Mouse (Mus musculus): ENCODE measurements at regions not wholly inside any gene's neighbourhood (a gene's known extent, or its start where the extent isn't known, plus 50 kb on each side); places are given as distances from the start of the nearest gene placed in this dataset.
"Not testable (repeated sequence)": the region's sequence is repeated elsewhere in the genome, so short reads cannot be mapped to it uniquely, and the experiment has no call there.

- no peak overlapping the region for H3K27ac ChIP-seq (ENCODE audit: low read depth, low read length)
- ATAC-seq (no peak), DNase-seq (no peak)
- H3K4me1 ChIP-seq (ENCODE audit: insufficient read depth): no peaks in the 10 kb centered on the region
- H3K9me3 ChIP-seq (ENCODE audit: low read length): no peaks in the 10 kb centered on the region
- TF ChIP-seq CTCF (IDR thresholded peaks at IDR 0.05; ENCODE audit: low read depth): no peak
- H3K4me3 ChIP-seq (ENCODE audit: low read depth, low read length): no peak overlapping the region
- no peaks in the 10 kb centered on the region for H3K36me3 ChIP-seq (ENCODE audit: insufficient read depth)
- H3K27me3 ChIP-seq (ENCODE audit: insufficient read depth, low read length): no peaks in the 10 kb centered on the region
- H3K9ac ChIP-seq: no peak overlapping the region
- no peak overlapping the region for H3K4me2 ChIP-seq (ENCODE audit: low read depth)
Observed at GRCm38 (mm10) chrX:77414156-77414555, 96.7 kb upstream of the Tbl1x start.

GRCm38 (mm10) chrX:77417766-77418165 lies 93.0 kb upstream of the Tbl1x start:
- DNase-seq (no peak), ATAC-seq (no peak)
- Histone ChIP-seq H3K9ac (no peak overlapping the region), H3K36me3 (ENCODE audit: insufficient read depth) (no peaks in the 10 kb centered on the region), H3K4me3 (ENCODE audit: low read depth, low read length) (no peak overlapping the region), H3K4me1 (ENCODE audit: insufficient read depth) (no peaks in the 10 kb centered on the region), H3K27me3 (ENCODE audit: insufficient read depth, low read length) (no peaks in the 10 kb centered on the region), H3K4me2 (ENCODE audit: low read depth) (no peak overlapping the region), H3K27ac (ENCODE audit: low read depth, low read length) (no peak overlapping the region), H3K9me3 (ENCODE audit: low read length) (no peaks in the 10 kb centered on the region)
- no peak; the same call in 1 of the 2 replicates for TF ChIP-seq CTCF (IDR thresholded peaks at IDR 0.05; ENCODE audit: low read depth)

DNA sequence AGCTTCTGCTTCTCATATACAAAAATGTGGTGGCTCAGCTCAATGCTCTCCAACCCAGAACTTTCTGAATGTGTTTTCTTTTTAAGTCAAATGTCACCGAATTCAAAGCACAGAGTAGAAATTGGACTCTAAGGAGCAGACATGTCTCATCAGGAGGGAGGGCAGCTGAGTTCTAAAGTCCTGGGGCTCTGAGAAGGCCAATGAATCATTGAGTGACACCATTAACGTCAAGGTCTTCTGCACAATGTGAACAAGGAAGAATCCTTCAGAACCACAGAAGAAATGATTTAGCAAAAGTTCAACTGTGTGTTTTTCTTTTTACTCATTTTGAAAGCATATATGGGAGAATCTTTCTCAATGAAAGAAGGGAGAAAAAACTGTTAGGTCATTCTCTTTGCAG lies 88.6 kb upstream of the Tbl1x start:
- H3K4me3 ChIP-seq (ENCODE audit: low read depth, low read length): no peak overlapping the region
- no peak overlapping the region for H3K9ac ChIP-seq
- TF ChIP-seq CTCF (IDR thresholded peaks at IDR 0.05; ENCODE audit: low read depth): no peak
- H3K9me3 ChIP-seq (ENCODE audit: low read length): no peaks in the 10 kb centered on the region
- no peaks in the 10 kb centered on the region for H3K36me3 ChIP-seq (ENCODE audit: insufficient read depth)
- no peak overlapping the region for H3K27ac ChIP-seq (ENCODE audit: low read depth, low read length)
- H3K4me1 ChIP-seq (ENCODE audit: insufficient read depth): no peaks in the 10 kb centered on the region
- no peaks in the 10 kb centered on the region for H3K27me3 ChIP-seq (ENCODE audit: insufficient read depth, low read length)
- ATAC-seq: no peak
- H3K4me2 ChIP-seq (ENCODE audit: low read depth): no peak overlapping the region
- WGBS: 70% methylated on average over 2 of the region's 2 CpGs
- no peak for DNase-seq

- Histone ChIP-seq H3K36me3 (ENCODE audit: insufficient read depth) (no peaks in the 10 kb centered on the region), H3K9me3 (ENCODE audit: low read length) (no peaks in the 10 kb centered on the region), H3K27ac (ENCODE audit: low read depth, low read length) (no peak overlapping the region), H3K4me1 (ENCODE audit: insufficient read depth) (no peaks in the 10 kb centered on the region), H3K4me2 (ENCODE audit: low read depth) (no peak overlapping the region), H3K9ac (no peak overlapping the region), H3K4me3 (ENCODE audit: low read depth, low read length) (no peak overlapping the region), H3K27me3 (ENCODE audit: insufficient read depth, low read length) (no peaks in the 10 kb centered on the region)
- no peak for TF ChIP-seq CTCF (IDR thresholded peaks at IDR 0.05; ENCODE audit: low read depth)
- ATAC-seq (no peak), DNase-seq (no peak)
- WGBS: 87% methylated on average over 3 of the region's 3 CpGs
Observed at GRCm38 (mm10) chrX:77424792-77425727, 85.8 kb upstream of the Tbl1x start.

DNA sequence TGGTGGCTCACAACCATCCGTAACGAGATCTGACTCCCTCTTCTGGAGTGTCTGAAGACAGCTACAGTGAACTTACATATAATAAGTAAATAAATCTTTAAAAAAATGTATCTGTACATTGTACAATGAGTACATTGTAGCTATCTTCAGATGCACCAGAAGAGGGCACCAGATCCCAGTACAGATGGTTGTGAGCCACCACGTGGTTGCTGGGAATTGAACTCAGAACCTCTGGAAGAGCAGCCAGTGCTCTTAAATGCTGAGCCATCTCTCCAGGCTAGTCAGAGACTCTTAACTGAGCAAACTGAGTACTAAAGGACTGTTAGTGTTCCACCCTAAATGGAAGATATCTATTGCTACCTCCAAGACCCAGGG lies 85.1 kb upstream of the Tbl1x start:
- WGBS: 72% methylated on average over 3 of the region's 3 CpGs
- not testable (repeated sequence) for H3K27me3 ChIP-seq (ENCODE audit: insufficient read depth, low read length)

GRCm38 (mm10) chrX:77426836-77427235 lies 84.0 kb upstream of the Tbl1x start:
- not testable (repeated sequence) for H3K36me3 ChIP-seq (ENCODE audit: insufficient read depth); H3K4me3 ChIP-seq (ENCODE audit: low read depth, low read length); H3K9me3 ChIP-seq (ENCODE audit: low read length); H3K4me1 ChIP-seq (ENCODE audit: insufficient read depth); H3K27ac ChIP-seq (ENCODE audit: low read depth, low read length); DNase-seq; ATAC-seq; H3K4me2 ChIP-seq (ENCODE audit: low read depth); H3K27me3 ChIP-seq (ENCODE audit: insufficient read depth, low read length); H3K9ac ChIP-seq
- 76% methylated on average over 6 of the region's 6 CpGs for WGBS

More for the DNA sequence above, 85.1 kb upstream of the Tbl1x start:
- not testable (repeated sequence) for H3K9ac ChIP-seq; H3K4me3 ChIP-seq (ENCODE audit: low read depth, low read length); H3K36me3 ChIP-seq (ENCODE audit: insufficient read depth); H3K4me2 ChIP-seq (ENCODE audit: low read depth); H3K27ac ChIP-seq (ENCODE audit: low read depth, low read length); ATAC-seq; H3K4me1 ChIP-seq (ENCODE audit: insufficient read depth); DNase-seq; H3K9me3 ChIP-seq (ENCODE audit: low read length)

DNA sequence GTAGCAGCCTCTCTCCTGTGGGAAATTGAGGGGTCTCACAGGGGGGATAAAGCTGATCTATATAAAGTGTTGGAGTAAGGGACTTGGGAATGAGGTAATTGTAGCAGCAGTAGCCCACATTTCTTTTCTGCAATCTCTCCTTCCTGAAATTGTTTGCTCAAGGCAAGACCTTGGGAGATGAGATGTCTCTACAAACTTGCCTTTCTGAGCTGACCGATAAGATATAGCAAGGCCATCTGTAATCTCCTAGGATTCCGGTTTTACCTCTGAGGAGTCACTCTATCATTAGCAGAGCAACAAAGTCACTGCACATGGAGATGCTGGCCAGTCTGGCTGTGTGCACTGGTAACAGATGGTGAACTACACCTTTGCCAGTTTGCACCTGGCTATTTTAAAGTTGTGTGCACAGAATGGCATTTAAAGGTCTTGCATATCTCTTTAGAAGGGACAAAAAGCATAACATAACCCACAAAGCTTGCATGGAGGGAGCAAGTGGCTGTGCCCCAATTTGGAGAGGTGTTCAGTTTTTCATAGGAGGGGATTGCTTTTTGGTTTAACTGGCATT lies 78.7 kb upstream of the Tbl1x start:
- H3K27ac ChIP-seq (ENCODE audit: low read depth, low read length): peak overlapping the region; percentile 71
- no peaks in the 10 kb centered on the region for H3K4me1 ChIP-seq (ENCODE audit: insufficient read depth)
- WGBS: 84% methylated on average over 2 of the region's 2 CpGs
- no peak for TF ChIP-seq CTCF (IDR thresholded peaks at IDR 0.05; ENCODE audit: low read depth)
- H3K36me3 ChIP-seq (ENCODE audit: insufficient read depth): no peaks in the 10 kb centered on the region
- H3K9me3 ChIP-seq (ENCODE audit: low read length): no peaks in the 10 kb centered on the region
- H3K27me3 ChIP-seq (ENCODE audit: insufficient read depth, low read length): no peaks in the 10 kb centered on the region
- no peak for ATAC-seq
- no peak overlapping the region for H3K4me3 ChIP-seq (ENCODE audit: low read depth, low read length)
- H3K9ac ChIP-seq: no peak overlapping the region
- DNase-seq: no peak
- 0 out of 2 replicates have a peak overlapping the region, but pooled peaks have one; percentile 26 for H3K4me2 ChIP-seq (ENCODE audit: low read depth)

Measured in forebrain, postnatal 0 days (tissue).